Mouse (Mus musculus) intestine, embryonic 16.5 days (tissue): ENCODE results near the gene Gbx2. TPM values are rescaled to one million over a fixed set of nuclear protein-coding genes. Genes with fewer than 3 reads are reported as not detected.
A peak's percentile ranks its signal among the peaks of the same experiment; 100 is the strongest.

Experiments used
- ATAC-seq: fragments of 200-750 bp; cut with Nextera tagmentation; 2 replicates; pipeline ENCODE4 v1.8.0; 2017; ENCODE audit warnings: moderate TSS enrichment, moderate library complexity
- H3K27ac ChIP-seq: fragments of 300-500 bp; sonication (generic); 2 replicates; pipeline ENCODE4 v1.5.1; 2014; ENCODE audit warnings: mild to moderate bottlenecking, low read length
- H3K27me3 ChIP-seq: fragments of 300-500 bp; sonication (generic); replicated peaks from 2 replicates; pipeline ENCODE4 v1.6.1; 2014; ENCODE audit warnings: low read length, control low read depth, mixed read lengths; ENCODE audit not compliant: control insufficient read depth, insufficient read depth
- H3K36me3 ChIP-seq: fragments of 300-500 bp; sonication (generic); 2 replicates; pipeline ENCODE4 v1.6.1; 2014; ENCODE audit warnings: low read length, control low read depth; ENCODE audit not compliant: control insufficient read depth, insufficient read depth
- H3K4me1 ChIP-seq: fragments of 300-500 bp; sonication (generic); 2 replicates; pipeline ENCODE4 v1.6.1; 2014; ENCODE audit warnings: low read length, control low read depth, mixed read lengths; ENCODE audit not compliant: control insufficient read depth, insufficient read depth
- H3K4me2 ChIP-seq: fragments of 300-500 bp; sonication (generic); 2 replicates; pipeline ENCODE4 v1.6.1; 2014; ENCODE audit warnings: low read depth, low read length, control low read depth
- H3K4me3 ChIP-seq: fragments of 300-500 bp; sonication (generic); 2 replicates; pipeline ENCODE4 v1.5.1; 2014; ENCODE audit warnings: mild to moderate bottlenecking, low read length
- H3K9ac ChIP-seq: fragments of 300-500 bp; sonication (generic); 2 replicates; pipeline ENCODE4 v1.6.1; 2014; ENCODE audit warnings: low read depth, low read length
- H3K9me3 ChIP-seq: fragments of 300-500 bp; sonication (generic); 2 replicates; pipeline ENCODE4 v1.6.1; 2016; ENCODE audit warnings: low read length, control low read depth; ENCODE audit not compliant: control insufficient read depth
- WGBS: fragments of 180-500 bp; shearing (Covaris S2); extraction: QIAGEN DNeasy Blood & Tissue Kit; methylation state at CpG from one replicate; pipeline ENCODE4 v1.1.7; 2014; 5-methylcytosine and 5-hydroxymethylcytosine counted together
- polyA plus RNA-seq: library from polyadenylated mRNA; unstranded; fragments of >200 nt; fragmentation: Nextera tagmentation; extraction: Ambion mirVana; gene quantifications from 2 replicates; pipeline ENCODE4 v1.2.1, GENCODE M21; 2015

Gene Gbx2
- polyA plus RNA-seq, 1 experiment from 2014 or later = 0.09 TPM

- 0 out of 2 replicates have a peak overlapping the region, but pooled peaks have one; percentile 4 for H3K9ac ChIP-seq
- no peak overlapping the region for H3K27ac ChIP-seq
Measured at GRCm38 (mm10) chr1:89929721-89930505, 1.1 kb downstream of the Gbx2 start.

GRCm38 (mm10) chr1:89929181-89929580, 1.8 kb downstream of the Gbx2 start:
- Histone ChIP-seq H3K4me2 (peak overlapping the region; percentile 17), H3K4me3 (no peak overlapping the region; the same call in 1 of the 2 replicates), H3K9me3 (no peaks in the 10 kb centered on the region), H3K27ac (no peak overlapping the region), H3K27me3 (peaks cover 94% of the 10 kb centered on the region), H3K36me3 (no peaks in the 10 kb centered on the region), H3K4me1 (peaks cover 38% of the 10 kb centered on the region), H3K9ac (no peak overlapping the region)
- ATAC-seq = no peak
- WGBS = 12% methylated on average over 6 of the region's 6 CpGs

More at GRCm38 (mm10) chr1:89929721-89930505, 1.1 kb downstream of the Gbx2 start:
- peak; percentile 14; the same call in 1 of the 2 replicates for ATAC-seq
- Histone ChIP-seq H3K9me3 (no peaks in the 10 kb centered on the region), H3K4me3 (peak overlapping the region; percentile 53), H3K4me2 (peak overlapping the region; percentile 84), H3K36me3 (no peaks in the 10 kb centered on the region), H3K27me3 (peaks cover 90% of the 10 kb centered on the region), H3K4me1 (peaks cover 38% of the 10 kb centered on the region)
- WGBS = under 1% methylated on average over 55 of the region's 55 CpGs

GRCm38 (mm10) chr1:89928676-89929075, 2.3 kb downstream of the Gbx2 start:
- Histone ChIP-seq H3K4me1 (peaks cover 37% of the 10 kb centered on the region), H3K4me2 (peak overlapping the region; percentile 17; the same call in 1 of the 2 replicates), H3K4me3 (peak overlapping the region; percentile 12; the same call in 1 of the 2 replicates), H3K9ac (no peak overlapping the region), H3K27me3 (peaks cover 94% of the 10 kb centered on the region), H3K36me3 (no peaks in the 10 kb centered on the region), H3K27ac (no peak overlapping the region), H3K9me3 (no peaks in the 10 kb centered on the region)
- 16% methylated on average over 25 of the region's 25 CpGs for WGBS
- no peak for ATAC-seq

GRCm38 (mm10) chr1:89927061-89927661, 3.8 kb downstream of the Gbx2 start:
- Histone ChIP-seq H3K4me1 (peaks cover 41% of the 10 kb centered on the region), H3K4me3 (peak overlapping the region; percentile 37), H3K9ac (peak overlapping the region; percentile 7; the same call in 1 of the 2 replicates), H3K36me3 (no peaks in the 10 kb centered on the region), H3K27me3 (peaks cover 97% of the 10 kb centered on the region), H3K9me3 (no peaks in the 10 kb centered on the region), H3K4me2 (peak overlapping the region; percentile 70), H3K27ac (no peak overlapping the region)
- ATAC-seq = no peak
- WGBS = 1% methylated on average over 36 of the region's 36 CpGs

- Histone ChIP-seq H3K9ac (no peak overlapping the region), H3K4me3 (peak overlapping the region; percentile 37; the same call in 1 of the 2 replicates), H3K4me1 (peaks cover 39% of the 10 kb centered on the region), H3K4me2 (peak overlapping the region; percentile 70), H3K27me3 (peaks cover 98% of the 10 kb centered on the region), H3K9me3 (no peaks in the 10 kb centered on the region), H3K36me3 (no peaks in the 10 kb centered on the region), H3K27ac (no peak overlapping the region)
- 24% methylated on average over 9 of the region's 9 CpGs for WGBS
- no peak for ATAC-seq
Measured at GRCm38 (mm10) chr1:89926583-89927060, 4.4 kb downstream of the Gbx2 start.

- ATAC-seq = no peak
Measured at GRCm38 (mm10) chr1:89925501-89926190, 5.3 kb downstream of the Gbx2 start.

GRCm38 (mm10) chr1:89923642-89924020, 7.3 kb downstream of the Gbx2 start:
- ATAC-seq = no peak
- Histone ChIP-seq H3K9ac (no peak overlapping the region), H3K4me1 (peaks cover 16% of the 10 kb centered on the region), H3K27me3 (peaks cover 91% of the 10 kb centered on the region), H3K9me3 (no peaks in the 10 kb centered on the region), H3K4me3 (no peak overlapping the region), H3K4me2 (no peak overlapping the region), H3K27ac (no peak overlapping the region), H3K36me3 (no peaks in the 10 kb centered on the region)
- 14% methylated on average over 14 of the region's 14 CpGs for WGBS

More at GRCm38 (mm10) chr1:89925501-89926190, 5.3 kb downstream of the Gbx2 start:
- Histone ChIP-seq H3K9me3 (no peaks in the 10 kb centered on the region), H3K27ac (no peak overlapping the region), H3K4me3 (no peak overlapping the region), H3K36me3 (no peaks in the 10 kb centered on the region), H3K4me1 (peaks cover 29% of the 10 kb centered on the region), H3K4me2 (no peak overlapping the region), H3K27me3 (peaks cover 98% of the 10 kb centered on the region), H3K9ac (no peak overlapping the region)
- WGBS = 51% methylated on average over 12 of the region's 12 CpGs

- H3K36me3 ChIP-seq = no peaks in the 10 kb centered on the region
- H3K4me1 ChIP-seq = peaks cover 14% of the 10 kb centered on the region
- H3K27ac ChIP-seq = no peak overlapping the region
- 2% methylated on average over 40 of the region's 41 CpGs for WGBS
- H3K9ac ChIP-seq = no peak overlapping the region
- H3K9me3 ChIP-seq = no peaks in the 10 kb centered on the region
- peaks cover 88% of the 10 kb centered on the region for H3K27me3 ChIP-seq
- H3K4me3 ChIP-seq = peak overlapping the region; percentile 18
- ATAC-seq = no peak
- no peak overlapping the region for H3K4me2 ChIP-seq
Measured at GRCm38 (mm10) chr1:89922883-89923641, 7.9 kb downstream of the Gbx2 start.
